Comparison of ENCODE assay signal across 10 mouse cellular contexts in the genomic region with DNA sequence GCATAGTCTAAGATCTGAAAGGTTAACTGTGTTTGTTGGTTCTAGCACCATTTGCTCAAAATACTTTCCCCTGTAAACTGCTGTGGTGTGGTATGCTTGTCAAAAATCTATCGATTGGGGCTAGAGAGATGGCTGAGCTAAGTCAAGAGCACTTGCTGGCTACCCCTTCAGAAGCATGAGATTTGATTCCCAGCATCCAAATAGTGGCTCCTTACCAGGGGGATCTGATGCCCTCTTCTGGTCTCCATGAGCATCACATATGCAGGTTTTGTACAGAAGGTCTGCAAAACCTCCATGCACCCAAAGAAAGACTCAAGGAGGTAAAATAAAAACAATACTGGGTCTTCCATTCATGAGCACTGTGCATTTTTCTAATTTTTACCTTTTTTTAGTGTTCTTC. TPM values are rescaled to one million over a fixed set of nuclear protein-coding genes. Genes with fewer than 3 reads are reported as not detected.
A peak's percentile ranks its signal among the peaks of the same experiment; 100 is the strongest.
DNase-seq lines count a peak whose midpoint lies in the region; ATAC-seq and TF ChIP-seq lines count a peak whose summit lies in the region.
"Had no signal": no experiment of that assay in that cellular context is flagged by ENCODE, and none has a peak within 500 bp of the region (broad histone marks: within the 10 kb centered on the region; RNA-seq: fewer than 3 reads in every experiment).

No protein-coding gene starts in this region.

- TF ChIP-seq POLR2A in liver, adult 2 months (IDR thresholded peaks at IDR 0.05; ENCODE audit: extremely low read depth, insufficient read depth, low read length): no peak

- no peak; the same call in 1 of the 2 replicates for TF ChIP-seq CTCF in liver, adult 2 months (IDR thresholded peaks at IDR 0.05; ENCODE audit: low read depth, low read length)
- peak; percentile 75 for TF ChIP-seq CTCF in liver, embryonic 14.5 days (IDR thresholded peaks at IDR 0.05; ENCODE audit: low read depth)

- no peak overlapping the region; the same call in 1 of the 2 replicates for H3K4me2 ChIP-seq in liver, embryonic 11.5 days
- H3K4me2 ChIP-seq in liver, embryonic 14.5 days (ENCODE audit: low read depth): no peak overlapping the region

- H3K4me1 ChIP-seq in liver, adult 2 months (ENCODE audit: control insufficient read depth, insufficient read depth, low read length): peaks cover 9% of the 10 kb centered on the region
- peaks cover 9% of the 10 kb centered on the region; the same call in 1 of the 2 replicates for H3K4me1 ChIP-seq in liver, embryonic 11.5 days (replicated peaks; ENCODE audit: control insufficient read depth, insufficient read depth, low read length)
- H3K4me1 ChIP-seq in liver, embryonic 14.5 days (replicated peaks; ENCODE audit: control insufficient read depth in 2 of 2, insufficient read depth in 2 of 2, low read length in 1 of 2): peaks cover 14 to 23% of the 10 kb centered on the region in 2 experiments

- no peak overlapping the region for H3K4me3 ChIP-seq in liver, adult 2 months (ENCODE audit: insufficient read depth, low read depth, low read length)
- H3K4me3 ChIP-seq in liver, embryonic 11.5 days (ENCODE audit: low read depth, low read length): no peak overlapping the region
- H3K4me3 ChIP-seq in liver, embryonic 14.5 days (ENCODE audit: insufficient read depth in 1 of 2, low read depth in 2 of 2, low read length in 2 of 2): no peak overlapping the region

- H3K27me3 ChIP-seq in liver, adult 2 months (ENCODE audit: control insufficient read depth, insufficient read depth, low read length): no peaks in the 10 kb centered on the region
- H3K27me3 ChIP-seq in liver, embryonic 11.5 days (replicated peaks; ENCODE audit: control insufficient read depth, insufficient read depth, low read length): no peaks in the 10 kb centered on the region
- no peaks in the 10 kb centered on the region for H3K27me3 ChIP-seq in liver, embryonic 14.5 days (ENCODE audit: control insufficient read depth, insufficient read depth, low read length)

- no peaks in the 10 kb centered on the region for H3K9me3 ChIP-seq in liver, embryonic 11.5 days (ENCODE audit: control insufficient read depth, low read length)
- H3K9me3 ChIP-seq in liver, embryonic 14.5 days (ENCODE audit: control insufficient read depth, low read length): no peaks in the 10 kb centered on the region

- H3K79me2 ChIP-seq in liver, adult 2 months (ENCODE audit: control insufficient read depth, insufficient read depth, low read length): peaks cover 14% of the 10 kb centered on the region; the same call in 1 of the 2 replicates

- no peak overlapping the region for H3K9ac ChIP-seq in liver, adult 2 months (ENCODE audit: low read depth, low read length)
- H3K9ac ChIP-seq in liver, embryonic 11.5 days (ENCODE audit: low read depth, low read length): no peak overlapping the region
- H3K9ac ChIP-seq in liver, embryonic 14.5 days (replicated peaks): no peak overlapping the region

- TF ChIP-seq EP300 in liver, embryonic 14.5 days (IDR thresholded peaks at IDR 0.05; ENCODE audit: low read depth): no peak

- H3K27ac ChIP-seq in liver, adult 2 months (replicated peaks; ENCODE audit: insufficient read depth, low read depth, low read length): no peak overlapping the region
- no peak overlapping the region for H3K27ac ChIP-seq in liver, embryonic 11.5 days (ENCODE audit: low read depth, low read length)
- no peak overlapping the region for H3K27ac ChIP-seq in liver, embryonic 14.5 days

- no peak for ATAC-seq in CD4-positive, CD25-positive, alpha-beta regulatory T cell, adult 4 months
- no peak for ATAC-seq in liver, embryonic 11.5 days (replicated peaks; ENCODE audit: low FRiP score)
- ATAC-seq in liver, embryonic 14.5 days (ENCODE audit: insufficient read depth): no peak

- DNase-seq in CD4-positive, CD25-positive, alpha-beta regulatory T cell, adult 2 months (ENCODE audit: low read depth, low spot score): peak; percentile 73
- peak; percentile 65 for DNase-seq in liver, adult 2 months (ENCODE audit: extremely low read depth, low read depth, low spot score)
- DNase-seq in liver, embryonic 11.5 days (ENCODE audit: low spot score): no peak
- peak; percentile 53 for DNase-seq in c-Kit-positive CD71-positive TER-119-positive erythroid progenitor cells, embryonic 14.5 days (ENCODE audit: low spot score)
- peak; percentile 34 for DNase-seq in gastrocnemius, postnatal 10 days
- DNase-seq in liver, embryonic 14.5 days (ENCODE audit: low read depth in 3 of 3, low spot score in 3 of 3): no peak
- DNase-seq in thymus, postnatal 25 days: peak; percentile 40

- no peaks in the 10 kb centered on the region for H3K36me3 ChIP-seq in liver, adult 2 months (ENCODE audit: control insufficient read depth, insufficient read depth, low read length)
- H3K36me3 ChIP-seq in liver, embryonic 11.5 days (ENCODE audit: control insufficient read depth, insufficient read depth, low read length): no peaks in the 10 kb centered on the region
- H3K36me3 ChIP-seq in liver, embryonic 14.5 days (replicated peaks; ENCODE audit: control insufficient read depth, insufficient read depth, low read depth): no peaks in the 10 kb centered on the region

- WGBS in liver, adult 2 months: 19% methylated on average over 1 of the region's 1 CpGs
- WGBS in liver, embryonic 11.5 days: 22% methylated on average over 1 of the region's 1 CpGs
- WGBS in liver, embryonic 14.5 days (ENCODE audit: insufficient replicate concordance): 5% methylated on average over 1 of the region's 1 CpGs

RNA-seq across cellular contexts. Expression of gene Vps26a, which starts 1.7 kb away (rescaled TPM):
- polyA plus RNA-seq in CD4-positive, CD25-positive, alpha-beta regulatory T cell, adult 4 months (2017; shearing (Covaris generic)): 10 to 100 TPM; 70.9 to 80.0 TPM
- total RNA-seq in liver, adult 2 months (2014; rRNA removed): 34.1 and 39.7 TPM in 2 replicates
- 7.2 and 7.7 TPM in 2 replicates for polyA plus RNA-seq in liver, adult 2 months (2012; rRNA removed)
- 77.4 and 87.8 TPM in 2 replicates for polyA plus RNA-seq in liver, embryonic 11.5 days (2014; fragmentation: Nextera tagmentation; extraction: Ambion mirVana)
- total RNA-seq in gastrocnemius, postnatal 10 days (2021): 10 to 100 TPM; 29.1 to 30.1 TPM
- 9.1 and 14.7 TPM in 2 replicates for polyA plus RNA-seq in liver, embryonic 14.5 days (2012; rRNA removed)
- 40.6 and 42.8 TPM in 2 replicates for polyA plus RNA-seq in liver, embryonic 14.5 days (2014; fragmentation: Nextera tagmentation; extraction: Ambion mirVana)

RNA-seq across cellular contexts. Expression of gene Supv3l1, which starts 38.7 kb away (rescaled TPM):
- polyA plus RNA-seq in CD4-positive, CD25-positive, alpha-beta regulatory T cell, adult 4 months (2017; shearing (Covaris generic)): 10 to 100 TPM in 1 of 2 experiments, 1 to 10 TPM in 1; 8.4 to 11.7 TPM
- 18.8 and 19.1 TPM in 2 replicates for total RNA-seq in liver, adult 2 months (2014; rRNA removed)
- polyA plus RNA-seq in liver, adult 2 months (2012; rRNA removed): 10.5 and 12.1 TPM in 2 replicates
- polyA plus RNA-seq in liver, embryonic 11.5 days (2014; fragmentation: Nextera tagmentation; extraction: Ambion mirVana): 40.4 and 41.5 TPM in 2 replicates
- 10 to 100 TPM; 16.7 to 23.9 TPM for total RNA-seq in gastrocnemius, postnatal 10 days (2021)
- polyA plus RNA-seq in liver, embryonic 14.5 days (2012; rRNA removed): 12.6 and 16.4 TPM in 2 replicates
- 13.5 and 14.4 TPM in 2 replicates for polyA plus RNA-seq in liver, embryonic 14.5 days (2014; fragmentation: Nextera tagmentation; extraction: Ambion mirVana)

RNA-seq across cellular contexts. Expression of gene 4930507D05Rik, which starts 39.0 kb away (rescaled TPM):
- not detected for polyA plus RNA-seq in CD4-positive, CD25-positive, alpha-beta regulatory T cell, adult 4 months (2017; shearing (Covaris generic))
- total RNA-seq in liver, adult 2 months (2014; rRNA removed): 0.09 and 0.27 TPM in 2 replicates
- 0.12 TPM in 1 of 2 replicates, not detected in the other for polyA plus RNA-seq in liver, adult 2 months (2012; rRNA removed)
- 0.27 and 0.63 TPM in 2 replicates for polyA plus RNA-seq in liver, embryonic 11.5 days (2014; fragmentation: Nextera tagmentation; extraction: Ambion mirVana)
- under 1 TPM in 1 of 2 experiments, not detected in 1; 0.16 TPM for total RNA-seq in gastrocnemius, postnatal 10 days (2021)
- polyA plus RNA-seq in liver, embryonic 14.5 days (2012; rRNA removed): 0.11 TPM in 2 replicates
- polyA plus RNA-seq in liver, embryonic 14.5 days (2014; fragmentation: Nextera tagmentation; extraction: Ambion mirVana): 0.25 TPM in 1 of 2 replicates, not detected in the other
- total RNA-seq: gastrocnemius, adult 8-10 months had no signal
- polyA plus RNA-seq: macrophage had no signal

RNA-seq across cellular contexts. Expression of gene Srgn, which starts 39.0 kb away (rescaled TPM):
- 1,000 to 10,000 TPM; 1,323 to 1,460 TPM for polyA plus RNA-seq in CD4-positive, CD25-positive, alpha-beta regulatory T cell, adult 4 months (2017; shearing (Covaris generic))
- 11.9 and 15.9 TPM in 2 replicates for total RNA-seq in liver, adult 2 months (2014; rRNA removed)
- polyA plus RNA-seq in liver, adult 2 months (2012; rRNA removed): 4.3 and 5.0 TPM in 2 replicates
- 59.2 and 66.1 TPM in 2 replicates for polyA plus RNA-seq in liver, embryonic 11.5 days (2014; fragmentation: Nextera tagmentation; extraction: Ambion mirVana)
- total RNA-seq in gastrocnemius, postnatal 10 days (2021): 10 to 100 TPM; 11.2 to 17.2 TPM
- polyA plus RNA-seq in liver, embryonic 14.5 days (2012; rRNA removed): 23.3 and 23.7 TPM in 2 replicates
- 73.2 and 82.6 TPM in 2 replicates for polyA plus RNA-seq in liver, embryonic 14.5 days (2014; fragmentation: Nextera tagmentation; extraction: Ambion mirVana)

Comparison
In these comparisons a context has a peak if more than half of its experiments do, and no peak if none do; other contexts are left out.
1. DNase-seq: peak in CD4-positive, CD25-positive, alpha-beta regulatory T cell, adult 2 months (single experiment), liver, adult 2 months (single experiment), c-Kit-positive CD71-positive TER-119-positive erythroid progenitor cells, embryonic 14.5 days (single experiment), gastrocnemius, postnatal 10 days (single experiment) and thymus, postnatal 25 days (single experiment); none in liver, embryonic 11.5 days (single experiment) and liver, embryonic 14.5 days (0 of 3).